Mouse (Mus musculus) liver, embryonic 14.5 days (tissue): ENCODE data around the gene Gnb5. TPM values are rescaled to one million over a fixed set of nuclear protein-coding genes. Genes with fewer than 3 reads are reported as not detected.

ENCODE experiments used
- ATAC-seq: fragments of 200-750 bp; cut with Nextera tagmentation; 2 replicates; pipeline ENCODE4 v1.8.0; 2017; ENCODE audit warnings: moderate number of reproducible peaks, mild to moderate bottlenecking, moderate library complexity; ENCODE audit not compliant: insufficient read depth
- DNase-seq, 3 experiments: peaks; one replicate each; pipeline ENCODE4 v3.0.0-alpha.2; 2012 to 2013; ENCODE audit warnings: low read depth in 3 of 3, low spot score in 3 of 3
- H3K27ac ChIP-seq: fragments of 300-500 bp; sonication (generic); 2 replicates; pipeline ENCODE4 v1.5.1; 2014; ENCODE audit warnings: moderate library complexity, mild to moderate bottlenecking, control low read depth, inconsistent platforms
- H3K27me3 ChIP-seq: fragments of 300-500 bp; sonication (generic); 2 replicates; pipeline ENCODE4 v1.6.1; 2014; ENCODE audit warnings: mild to moderate bottlenecking, low read length, moderate library complexity; ENCODE audit not compliant: control insufficient read depth, insufficient read depth
- H3K36me3 ChIP-seq: fragments of 300-500 bp; sonication (generic); replicated peaks from 2 replicates; pipeline ENCODE4 v1.6.1; 2014; ENCODE audit warnings: low read depth; ENCODE audit not compliant: control insufficient read depth, insufficient read depth
- H3K4me1 ChIP-seq, 2 experiments: fragments of 200-500 bp in 1 of 2; fragments of 300-500 bp in 1 of 2; sonication (generic) in 1 of 2; replicated peaks; 2 replicates each; pipeline ENCODE4 v1.6.1; 2012 to 2014; ENCODE audit warnings: antibody characterized with exemption in 1 of 2, inconsistent platforms in 1 of 2, low read length in 1 of 2; ENCODE audit not compliant: control insufficient read depth in 2 of 2, insufficient read depth in 2 of 2
- H3K4me2 ChIP-seq: fragments of 300-500 bp; sonication (generic); 2 replicates; pipeline ENCODE4 v1.6.1; 2014; ENCODE audit warnings: low read depth, mild to moderate bottlenecking, control low read depth, moderate library complexity
- H3K4me3 ChIP-seq, 2 experiments: fragments of 200-500 bp in 1 of 2; fragments of 300-500 bp in 1 of 2; sonication (generic) in 1 of 2; 2 replicates each; pipeline ENCODE4 v1.5.1; 2012 to 2014; ENCODE audit warnings: low read depth in 2 of 2, low read length in 2 of 2, mild to moderate bottlenecking in 2 of 2, control low read depth in 1 of 2, inconsistent platforms in 1 of 2, moderate library complexity in 1 of 2; ENCODE audit not compliant: insufficient read depth in 1 of 2
- H3K9ac ChIP-seq: fragments of 300-500 bp; sonication (generic); replicated peaks from 2 replicates; pipeline ENCODE4 v1.6.1; 2014; ENCODE audit warnings: mild to moderate bottlenecking, control low read depth, moderate library complexity
- H3K9me3 ChIP-seq: fragments of 300-500 bp; sonication (generic); 2 replicates; pipeline ENCODE4 v1.6.1; 2016; ENCODE audit warnings: low read length, mixed read lengths; ENCODE audit not compliant: control insufficient read depth
- CTCF ChIP-seq: IDR thresholded peaks from 2 replicates; pipeline ENCODE4 v1.5.1; 2016; ENCODE audit warnings: antibody characterized with exemption, low read depth, control low read depth
- EP300 ChIP-seq: IDR thresholded peaks from 2 replicates; pipeline ENCODE4 v1.6.1; 2016; ENCODE audit warnings: antibody characterized with exemption, low read depth
- WGBS: fragments of 180-500 bp; shearing (Covaris S2); extraction: QIAGEN DNeasy Blood & Tissue Kit; methylation state at CpG from one replicate; pipeline ENCODE4 v1.1.7; 2014; ENCODE audit not compliant: insufficient replicate concordance; 5-methylcytosine and 5-hydroxymethylcytosine counted together
- polyA plus RNA-seq, 2 experiments: library from polyadenylated mRNA; depleted of rRNA in 1 of 2; stranded (reverse) in 1 of 2; unstranded in 1 of 2; fragments of >200 nt; fragmentation: Nextera tagmentation in 1 of 2; extraction: Ambion mirVana in 1 of 2; gene quantifications; 2 replicates each; pipeline versions ENCODE4 v1.2.1 to v1.2.3; 2012 to 2014

Gene Gnb5
- polyA plus RNA-seq, 2 experiments: 0.89 to 1.2 TPM

DNA sequence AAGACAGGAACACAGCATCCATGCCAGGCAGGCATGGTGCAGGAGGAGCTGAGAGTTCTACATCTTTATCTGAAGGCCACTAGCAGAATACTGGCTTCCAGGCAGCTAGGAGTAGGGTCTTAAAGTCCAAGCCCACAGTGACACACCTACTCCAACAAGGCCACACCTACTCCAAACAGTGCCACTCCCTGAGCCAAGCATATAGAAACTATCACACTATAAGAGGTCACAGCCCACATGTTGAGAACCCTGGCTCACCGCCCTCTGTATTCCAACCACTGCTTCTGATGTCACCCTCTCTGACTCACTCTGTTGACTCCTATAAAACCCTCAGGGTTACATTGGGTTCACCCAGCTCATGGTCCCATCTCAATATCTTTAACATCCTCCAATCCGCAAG lies 12.1 kb downstream of the Gnb5 start:
- H3K4me2 ChIP-seq: no peak overlapping the region
- no peaks in the 10 kb centered on the region for H3K27me3 ChIP-seq
- TF ChIP-seq CTCF: no peak
- TF ChIP-seq EP300: no peak
- no peak overlapping the region for H3K9ac ChIP-seq
- H3K27ac ChIP-seq: no peak overlapping the region
- H3K4me1 ChIP-seq: no peaks in the 10 kb centered on the region
- ATAC-seq (no peak), DNase-seq (no peak)
- no peak overlapping the region for H3K4me3 ChIP-seq
- H3K36me3 ChIP-seq: no peaks in the 10 kb centered on the region
- H3K9me3 ChIP-seq: no peaks in the 10 kb centered on the region
- 75% methylated on average over 2 of the region's 2 CpGs for WGBS

DNA sequence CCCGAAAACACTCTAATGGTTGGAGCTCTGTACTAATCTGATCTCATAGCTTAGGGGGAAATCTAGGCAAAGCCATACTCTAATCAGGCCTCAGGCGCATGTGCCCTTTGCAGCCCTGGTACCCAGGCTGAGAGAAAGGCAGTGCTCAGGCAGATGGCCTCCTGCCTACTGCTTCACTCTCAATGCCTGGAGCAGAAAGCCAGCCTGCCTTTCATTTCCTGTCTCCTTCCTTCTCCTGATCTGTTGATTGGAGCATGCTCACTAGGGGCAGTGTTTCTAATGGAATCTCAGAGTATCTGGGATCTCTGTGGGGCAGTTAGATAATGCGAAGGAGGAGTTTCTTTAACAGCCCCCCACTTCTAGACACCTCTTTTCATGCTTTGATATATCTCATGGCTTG lies 13.3 kb downstream of the Gnb5 start:
- Histone ChIP-seq H3K36me3 (no peaks in the 10 kb centered on the region), H3K4me1 (no peaks in the 10 kb centered on the region), H3K27me3 (no peaks in the 10 kb centered on the region), H3K4me2 (no peak overlapping the region), H3K27ac (no peak overlapping the region), H3K4me3 (no peak overlapping the region), H3K9ac (no peak overlapping the region), H3K9me3 (no peaks in the 10 kb centered on the region)
- ATAC-seq (no peak), DNase-seq (no peak)
- 60% methylated on average over 3 of the region's 3 CpGs for WGBS
- TF ChIP-seq EP300 (no peak), CTCF (no peak)

DNA sequence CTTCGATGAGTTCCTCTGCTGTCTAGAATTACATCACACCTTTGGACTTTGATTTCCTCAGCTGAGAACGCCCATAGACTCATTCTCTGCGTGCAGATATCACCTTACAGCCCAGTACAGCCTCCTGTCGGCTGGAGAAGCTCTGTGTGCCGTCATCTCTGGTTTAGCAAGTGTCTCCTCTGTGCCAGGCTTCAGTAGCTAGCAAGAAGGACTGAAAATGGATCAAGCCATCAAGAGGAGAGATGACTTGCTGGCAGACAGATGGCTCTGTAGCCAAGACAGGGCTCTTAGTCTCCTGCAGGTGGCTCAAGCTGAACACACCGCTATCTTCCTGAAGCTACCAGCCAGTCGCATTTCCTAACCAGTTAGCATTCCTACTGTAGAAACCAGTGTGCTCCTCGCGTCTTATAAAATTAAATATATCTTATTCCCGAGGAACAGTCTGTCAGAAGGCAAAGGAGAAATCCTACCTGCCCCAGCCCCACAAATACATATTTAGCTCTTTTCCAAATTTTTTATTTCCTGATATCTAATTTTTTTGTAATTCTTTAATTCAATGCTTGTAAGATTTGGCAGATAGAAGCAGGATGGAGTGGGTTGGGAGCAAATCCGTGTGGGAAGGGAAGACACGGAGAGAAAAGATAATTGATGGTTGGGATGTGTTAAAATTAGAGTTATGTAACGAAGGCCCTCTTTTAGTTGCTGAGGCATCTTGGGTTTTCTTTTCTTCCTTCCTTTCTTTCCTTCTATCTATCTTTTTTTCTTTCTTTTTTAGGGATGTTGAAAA lies 16.2 kb downstream of the Gnb5 start:
- Histone ChIP-seq H3K9ac (no peak overlapping the region), H3K27ac (no peak overlapping the region), H3K4me3 (no peak overlapping the region), H3K4me2 (no peak overlapping the region), H3K4me1 (no peaks in the 10 kb centered on the region), H3K36me3 (no peaks in the 10 kb centered on the region), H3K27me3 (no peaks in the 10 kb centered on the region), H3K9me3 (no peaks in the 10 kb centered on the region)
- TF ChIP-seq CTCF (no peak), EP300 (no peak)
- ATAC-seq: no peak
- WGBS: 52% methylated on average over 13 of the region's 13 CpGs
- DNase-seq: no peak

DNA sequence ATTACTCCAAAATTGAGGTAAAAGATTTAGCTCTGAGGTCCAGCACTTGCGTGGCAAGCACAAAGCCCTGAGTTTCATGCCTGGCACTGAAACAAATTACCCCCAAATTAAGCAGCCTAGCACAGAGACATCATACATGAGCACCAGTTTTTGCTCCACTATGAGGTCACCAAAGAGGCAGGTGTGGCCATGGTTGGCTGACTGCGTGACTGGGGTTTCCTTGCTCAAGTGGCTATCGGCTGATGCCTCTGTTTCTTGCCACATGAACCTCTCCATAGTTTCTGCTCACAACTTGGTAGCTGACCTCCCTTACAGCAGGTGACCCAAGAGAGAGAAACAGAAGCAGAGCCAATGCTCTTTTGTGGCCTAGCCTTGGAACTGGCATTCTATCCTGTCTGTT lies 22.0 kb downstream of the Gnb5 start:
- Histone ChIP-seq H3K4me2 (no peak overlapping the region), H3K36me3 (no peaks in the 10 kb centered on the region), H3K27me3 (no peaks in the 10 kb centered on the region), H3K9me3 (no peaks in the 10 kb centered on the region), H3K4me1 (no peaks in the 10 kb centered on the region), H3K27ac (no peak overlapping the region), H3K4me3 (no peak overlapping the region), H3K9ac (no peak overlapping the region)
- 83% methylated on average over 3 of the region's 3 CpGs for WGBS
- TF ChIP-seq EP300: no peak
- TF ChIP-seq CTCF: no peak
- no peak for DNase-seq
- no peak for ATAC-seq

DNA sequence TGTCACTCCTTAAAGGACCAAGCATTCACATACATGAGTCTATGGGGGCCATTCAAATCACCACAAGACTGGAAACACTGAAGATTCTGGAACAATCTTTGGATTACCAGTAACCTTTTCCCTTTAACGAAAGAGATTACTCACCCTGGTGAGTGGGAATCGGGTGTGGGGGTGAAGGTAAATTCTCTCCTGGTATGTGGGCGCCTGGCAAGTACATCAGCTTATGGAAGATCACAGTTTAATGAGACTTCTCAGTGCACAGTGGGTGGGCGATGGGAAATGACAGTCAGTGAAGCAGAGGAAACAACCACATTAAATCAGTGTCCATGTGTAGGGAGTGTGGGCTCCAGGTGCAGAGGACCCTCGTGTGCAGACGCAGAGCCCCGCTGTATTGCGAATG lies 24.7 kb downstream of the Gnb5 start:
- H3K36me3 ChIP-seq: no peaks in the 10 kb centered on the region
- H3K9me3 ChIP-seq: no peaks in the 10 kb centered on the region
- H3K4me3 ChIP-seq: no peak overlapping the region
- TF ChIP-seq EP300 (no peak), CTCF (no peak)
- no peak overlapping the region for H3K4me2 ChIP-seq
- H3K27me3 ChIP-seq: no peaks in the 10 kb centered on the region
- DNase-seq (no peak), ATAC-seq (no peak)
- 71% methylated on average over 8 of the region's 8 CpGs for WGBS
- H3K4me1 ChIP-seq: no peaks in the 10 kb centered on the region
- H3K9ac ChIP-seq: no peak overlapping the region
- no peak overlapping the region for H3K27ac ChIP-seq
